Mouse (Mus musculus): ENCODE measurements around the gene Tcf7l2.

DNA sequence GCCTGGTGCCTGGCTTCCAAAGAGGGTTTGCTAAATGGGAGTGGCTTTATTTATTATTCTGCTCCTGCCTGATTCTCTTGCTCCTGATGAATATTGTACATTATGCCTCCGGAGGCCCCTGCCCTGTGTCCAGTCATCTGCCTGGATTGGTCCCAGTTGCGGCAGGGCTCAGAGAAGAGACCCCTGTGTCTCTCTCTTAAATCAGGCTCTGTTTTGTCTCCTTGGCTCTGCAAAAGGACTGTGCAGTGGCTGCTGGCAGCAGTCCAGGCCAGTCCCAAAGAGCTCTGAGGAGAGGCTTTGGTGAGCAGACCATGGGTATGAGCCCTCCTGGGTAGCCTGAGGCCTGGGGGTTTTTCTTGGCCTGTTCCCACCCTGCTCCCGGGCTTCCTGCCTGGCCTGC is 211.6 kb downstream of the Tcf7l2 start:
- no peak for TF ChIP-seq GATA1 (IDR thresholded peaks at IDR 0.05; ENCODE audit: low read length)
- TF ChIP-seq TAL1 (IDR thresholded peaks at IDR 0.05; ENCODE audit: low read length) = no peak
